Mouse (Mus musculus) cerebellum, adult 9-11 months (tissue): ENCODE data around the gene Nrxn3.
A peak's percentile ranks its signal among the peaks of the same experiment; 100 is the strongest.

Source experiments
- DNase-seq: peaks from one replicate; pipeline ENCODE4 v3.0.0; 2022

The Nrxn3 gene

DNA sequence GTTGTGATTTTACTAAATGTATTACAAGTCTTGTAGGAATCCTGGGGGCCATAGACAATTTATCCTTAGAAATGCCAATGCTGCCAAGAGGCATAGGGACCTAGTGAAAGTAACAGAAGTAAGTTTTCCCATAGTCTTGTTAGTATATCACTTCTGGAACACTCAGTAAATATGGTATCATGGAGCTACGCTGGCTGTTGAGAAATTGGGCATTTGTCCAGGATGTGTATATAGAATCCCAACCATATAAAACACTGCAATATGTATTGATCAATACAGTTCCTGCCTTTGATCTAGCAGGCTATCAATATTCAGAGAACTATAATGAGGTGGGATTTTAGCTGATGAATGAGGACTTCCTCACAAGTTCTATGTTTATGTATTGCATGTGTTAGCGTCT, 1107.3 kb downstream of the Nrxn3 start:
- no peak for DNase-seq

DNA sequence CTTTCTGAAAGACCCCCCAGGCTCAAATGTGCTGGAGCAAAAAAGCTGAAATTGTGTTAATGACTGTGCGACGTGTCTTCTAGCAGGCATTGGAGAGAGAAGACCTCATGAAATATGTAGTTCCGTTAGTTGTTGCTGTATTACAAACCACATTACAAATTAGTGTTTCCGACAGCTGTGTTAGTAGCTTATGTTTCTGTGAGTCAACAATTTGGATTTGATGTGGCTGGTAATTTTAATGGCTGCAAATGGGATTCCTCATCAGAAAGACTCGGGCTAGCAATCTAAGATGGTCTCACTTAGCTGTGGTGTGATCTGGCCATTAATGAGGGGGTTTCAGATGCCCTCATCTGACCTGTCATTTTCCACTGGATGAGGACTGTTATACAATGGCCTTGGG, 1107.7 kb downstream of the Nrxn3 start:
- DNase-seq: no peak

DNA sequence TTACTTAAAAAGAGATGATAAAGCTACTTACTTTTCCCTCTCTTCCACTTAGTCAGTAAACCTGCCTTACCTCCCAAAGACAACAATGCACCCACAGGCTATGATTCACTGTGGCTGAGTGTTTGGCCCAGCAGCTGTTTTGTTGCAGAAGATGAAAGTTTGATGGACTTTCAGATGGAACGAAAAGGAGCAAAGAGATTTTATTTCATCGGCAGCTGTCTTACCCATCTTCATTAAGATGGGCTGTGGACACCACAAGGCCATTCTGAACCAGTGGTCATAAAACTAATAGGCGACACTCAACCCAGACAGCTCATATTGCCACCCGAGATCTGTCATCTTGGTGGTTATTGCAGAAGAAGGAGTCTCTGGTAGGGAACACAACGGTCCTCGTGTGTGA, 1108.6 kb downstream of the Nrxn3 start:
- no peak for DNase-seq

DNA sequence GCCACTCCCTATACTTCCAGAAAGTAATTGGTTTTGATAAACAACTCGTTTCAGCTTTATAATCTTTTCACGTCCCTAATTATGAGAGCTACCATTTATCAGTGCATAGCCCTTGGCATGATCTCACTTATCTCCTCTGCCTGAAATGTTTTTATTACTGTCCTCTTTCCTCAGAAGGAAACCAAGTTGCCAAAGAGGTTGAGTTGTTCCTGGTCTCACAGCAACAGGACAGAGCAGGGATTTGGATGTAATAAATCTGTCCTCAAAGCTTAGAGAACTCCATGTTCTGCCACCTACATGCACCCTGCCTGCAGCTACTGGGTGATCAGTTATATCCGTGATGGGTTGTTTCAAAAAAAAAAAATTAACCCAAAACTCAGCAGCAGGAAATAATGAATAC, 1113.6 kb downstream of the Nrxn3 start:
- DNase-seq: no peak

DNA sequence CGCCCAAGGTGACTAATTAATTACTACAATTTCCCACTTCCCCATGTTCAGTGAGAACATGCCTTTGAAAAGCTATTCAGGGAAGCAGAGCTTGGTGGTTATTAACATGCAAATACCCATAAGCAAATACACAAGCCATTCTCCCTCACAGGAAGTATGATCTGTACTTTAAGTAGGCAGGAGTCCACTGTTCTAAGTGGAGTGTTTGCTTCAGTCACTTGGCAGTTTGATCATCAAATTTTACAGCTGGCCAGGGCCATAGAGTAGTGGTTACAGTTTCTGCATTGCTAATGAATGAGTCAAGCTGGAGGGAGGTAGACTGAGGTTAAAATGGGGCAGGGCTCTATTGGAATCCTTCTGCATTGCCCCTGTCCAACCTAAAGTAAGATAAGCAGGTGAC, 1120.2 kb downstream of the Nrxn3 start:
- no peak for DNase-seq

DNA sequence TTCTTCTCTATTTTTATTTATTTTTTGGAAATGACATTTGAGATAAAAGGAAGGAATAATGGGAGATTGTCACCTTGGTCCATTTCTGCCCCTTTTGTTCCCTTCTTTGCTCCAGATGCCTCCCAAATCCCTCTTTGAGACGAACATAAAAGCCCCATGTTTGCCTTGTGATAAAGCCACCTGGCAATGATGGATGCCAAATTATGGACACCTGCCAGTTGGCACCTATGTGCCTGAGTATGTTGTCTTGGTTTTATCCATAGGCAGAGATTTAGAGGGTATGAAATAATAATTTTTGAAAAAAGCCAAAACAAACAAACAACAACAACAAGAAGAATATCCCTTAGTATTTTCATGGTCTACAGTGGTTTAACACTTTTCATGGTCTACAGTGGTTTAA, 1125.4 kb downstream of the Nrxn3 start:
- DNase-seq: peak; percentile 82

DNA sequence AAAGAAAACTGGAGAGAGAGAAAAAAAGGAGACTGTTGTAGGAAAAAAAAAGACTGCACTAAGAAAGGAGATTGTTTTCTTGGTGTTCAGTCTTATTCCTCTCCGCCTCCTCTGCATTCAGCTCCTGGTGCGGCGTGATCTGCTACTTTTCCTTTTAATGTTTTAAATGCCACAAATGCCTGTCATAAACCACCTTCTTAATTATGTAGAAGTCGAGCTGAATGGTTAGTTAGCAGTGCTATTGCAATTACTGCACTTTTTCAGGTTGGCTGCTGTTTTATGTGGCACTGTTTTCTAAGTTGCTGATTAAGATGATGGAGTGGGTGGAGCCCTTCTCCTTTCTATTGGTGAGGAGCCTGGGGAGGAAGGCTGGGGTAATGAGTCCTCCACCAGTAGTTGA, 1131.7 kb downstream of the Nrxn3 start:
- DNase-seq: no peak

DNA sequence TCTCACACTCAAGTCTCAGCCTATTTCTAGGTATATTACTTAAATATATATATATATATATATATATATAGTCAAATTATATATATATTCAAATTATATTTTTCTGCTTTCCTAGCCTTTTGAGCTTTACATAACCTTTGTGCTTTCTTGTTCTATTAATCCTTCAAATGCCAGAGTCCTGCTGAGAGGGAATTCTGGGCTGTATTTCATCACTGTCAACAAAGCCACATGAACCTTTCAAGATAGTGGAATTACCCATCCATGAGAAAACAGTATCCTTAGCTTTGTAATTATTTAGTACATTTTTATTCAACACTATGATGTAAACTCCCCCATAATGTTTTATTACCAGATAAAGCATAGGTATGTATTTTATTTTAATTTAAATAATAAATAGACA, 1144.4 kb downstream of the Nrxn3 start:
- peak; percentile 52 for DNase-seq

DNA sequence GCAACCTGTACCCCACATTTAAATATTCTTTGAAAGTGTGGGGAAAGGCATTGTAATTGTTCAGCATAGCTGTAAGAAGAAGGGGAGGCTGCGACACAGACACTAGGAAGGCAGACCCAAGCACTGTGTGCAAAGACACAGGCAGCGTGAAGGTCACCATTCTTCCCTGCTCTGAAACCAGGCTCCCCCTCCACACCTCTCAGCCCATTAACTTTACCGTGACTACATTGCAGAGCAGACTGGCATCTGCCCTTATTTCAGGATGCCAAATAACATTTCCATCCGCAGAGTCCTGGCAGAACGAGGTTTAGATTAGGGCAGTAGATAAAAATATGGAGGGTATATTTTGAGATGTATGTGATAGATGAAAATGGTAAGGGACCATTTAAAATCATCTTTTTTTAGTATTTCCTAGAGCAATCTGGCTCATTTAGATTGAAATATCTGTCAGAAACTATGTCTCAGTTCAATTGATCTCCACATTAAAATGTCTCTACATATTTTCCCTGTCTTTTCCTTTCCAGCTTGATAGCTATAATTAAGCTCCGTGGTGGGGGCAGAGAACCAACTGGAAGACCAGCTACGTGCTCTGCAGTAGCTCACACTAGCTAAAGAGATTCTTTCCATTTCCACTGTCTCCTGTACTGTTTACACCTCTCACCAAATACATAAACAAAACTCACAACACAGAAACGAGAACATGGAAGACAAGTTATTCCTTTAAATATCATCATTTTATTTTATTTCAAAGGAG, 1160.1 kb downstream of the Nrxn3 start:
- DNase-seq: peak; percentile 47

DNA sequence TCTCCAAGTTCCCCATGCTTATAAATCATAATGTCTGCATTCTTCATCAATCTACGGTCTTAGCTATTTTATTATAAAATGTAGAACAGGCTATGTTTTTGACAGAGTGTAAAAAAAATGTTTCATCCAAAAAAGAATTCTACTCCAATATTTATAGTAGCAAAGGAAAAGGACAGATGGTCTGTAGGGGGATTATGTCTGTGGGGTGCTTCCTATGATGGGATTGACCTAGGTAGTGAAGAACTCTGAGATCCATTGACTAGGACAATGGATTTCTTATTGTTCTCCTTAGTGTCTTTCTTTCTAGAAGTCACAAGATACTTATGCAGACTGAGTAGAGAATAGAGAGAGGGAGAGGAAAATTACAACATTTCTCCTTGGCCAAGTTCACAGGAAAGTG, 1161.9 kb downstream of the Nrxn3 start:
- peak; percentile 41 for DNase-seq

DNA sequence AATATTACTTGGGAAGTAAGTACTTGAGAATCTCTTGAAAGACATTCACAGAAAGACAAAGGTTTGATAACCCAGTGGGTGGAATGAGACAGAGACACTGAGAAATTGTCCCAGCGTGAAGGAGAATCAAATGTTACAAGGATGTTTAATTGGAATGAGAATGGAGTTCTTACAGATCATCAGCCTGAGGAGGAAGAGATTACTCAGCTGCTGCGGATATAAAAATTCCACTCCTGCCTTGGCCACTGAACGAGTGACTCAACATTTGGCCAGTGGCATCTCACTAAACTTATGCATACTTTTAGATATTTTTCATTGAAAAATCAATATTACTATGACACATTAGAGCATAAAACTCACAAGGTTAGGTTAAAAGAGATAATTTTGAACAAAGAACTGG, 1166.0 kb downstream of the Nrxn3 start:
- DNase-seq: no peak

DNA sequence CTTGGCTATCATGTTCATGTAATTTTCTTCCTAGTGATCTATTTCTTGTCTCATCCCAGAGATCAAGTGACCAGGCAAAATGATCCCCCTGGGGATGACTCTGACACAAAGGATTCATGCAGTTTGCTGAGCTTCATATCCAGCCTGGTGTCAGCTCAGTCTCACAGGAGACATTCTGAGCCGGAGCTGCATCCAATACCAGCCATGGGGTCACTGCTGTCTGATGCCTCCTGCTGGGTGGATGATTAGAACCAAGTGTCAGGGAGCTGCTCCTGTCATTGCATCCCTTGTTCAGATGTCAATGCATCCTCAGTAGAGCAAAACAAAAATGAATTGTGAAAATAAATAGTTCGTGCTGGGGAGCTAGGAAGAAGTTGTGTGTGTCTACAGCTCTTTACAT, 1174.2 kb downstream of the Nrxn3 start:
- peak; percentile 53 for DNase-seq

DNA sequence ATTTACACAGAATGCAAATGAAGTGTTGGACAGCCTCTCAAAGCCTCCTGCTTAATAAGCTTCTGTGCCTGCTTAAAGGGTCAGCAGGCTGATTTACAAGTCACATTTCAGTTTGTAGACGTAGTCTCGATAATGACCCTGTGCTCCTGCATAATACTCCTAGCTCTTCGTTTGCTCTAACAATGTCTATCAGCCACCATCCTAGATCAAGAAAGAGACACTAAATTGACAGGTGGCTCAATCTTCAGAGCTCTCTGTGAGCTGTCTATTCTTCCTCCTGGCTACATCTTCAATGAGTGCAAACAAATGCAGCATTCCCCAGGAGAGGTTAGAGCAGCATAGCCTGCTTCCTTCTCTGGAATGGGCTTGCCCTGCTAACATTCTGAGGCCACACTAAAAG, 1186.9 kb downstream of the Nrxn3 start:
- no peak for DNase-seq

DNA sequence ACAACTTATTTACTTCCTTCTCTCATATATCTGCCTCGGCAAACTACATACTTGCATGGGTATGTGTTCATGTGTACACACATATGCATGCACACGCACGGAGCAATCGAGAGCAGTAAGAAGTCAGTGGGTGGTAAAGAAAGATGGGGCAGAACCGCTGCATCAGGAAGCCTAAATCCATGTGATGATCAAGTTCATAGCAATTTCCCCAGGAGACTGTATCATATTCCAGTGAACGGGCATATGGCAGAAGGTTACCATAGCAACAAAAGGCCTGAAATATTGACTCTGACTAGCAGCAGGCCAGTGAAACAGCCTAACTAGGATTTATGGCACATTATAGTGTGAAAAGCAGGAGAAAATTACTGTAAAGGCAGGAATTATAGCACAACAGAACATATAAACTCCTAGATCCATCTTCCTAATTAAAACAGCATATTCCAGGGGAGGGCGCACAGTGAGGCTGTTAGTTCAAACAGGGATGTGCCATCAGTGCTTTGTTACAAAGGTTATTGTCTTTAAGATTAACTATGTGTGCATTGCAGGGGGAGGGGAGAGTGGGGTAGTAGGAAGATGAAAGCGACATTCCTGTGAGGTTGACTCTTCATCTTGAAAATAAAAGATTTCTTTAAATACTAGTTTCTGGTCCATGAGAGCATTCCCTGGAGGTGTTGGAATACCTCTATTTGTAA, 1195.6 kb downstream of the Nrxn3 start:
- no peak for DNase-seq

DNA sequence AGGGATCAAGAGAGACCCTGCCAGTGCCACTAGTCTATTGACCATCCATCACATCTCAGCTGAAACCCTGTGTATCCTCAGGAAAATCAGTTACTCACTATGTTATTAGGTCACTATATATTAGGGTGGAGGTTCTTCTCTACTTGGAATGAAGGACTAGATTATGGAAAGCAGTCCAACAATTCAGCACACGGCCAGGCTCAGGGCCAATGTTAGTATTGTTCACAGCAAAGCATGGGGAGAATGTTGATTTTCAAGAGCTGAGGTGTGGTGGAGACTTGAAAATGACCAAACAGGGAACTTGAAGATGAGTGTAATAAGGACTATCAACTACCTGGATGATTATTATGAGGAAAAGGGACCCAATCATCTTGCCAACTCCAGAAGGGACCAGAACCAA, 1209.7 kb downstream of the Nrxn3 start:
- no peak for DNase-seq

DNA sequence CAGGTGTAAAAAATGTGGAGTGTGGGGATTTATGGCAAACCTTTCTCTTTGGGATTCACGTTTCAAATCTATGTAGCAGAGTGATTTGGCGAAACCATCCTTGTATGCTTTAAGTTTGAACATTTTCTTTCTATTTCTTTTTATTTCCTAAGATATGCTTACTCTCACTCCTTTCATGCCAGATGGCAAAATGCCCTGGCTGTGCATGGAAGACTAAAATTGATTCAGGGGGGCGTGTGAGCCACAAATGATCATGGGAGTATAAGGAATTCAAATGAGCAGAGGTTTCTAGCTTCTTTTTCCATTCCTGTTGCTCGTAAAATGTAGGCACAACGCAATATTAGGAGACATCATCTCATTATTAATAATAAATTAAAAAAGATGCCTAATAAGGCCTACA, 1211.0 kb downstream of the Nrxn3 start:
- no peak for DNase-seq

DNA sequence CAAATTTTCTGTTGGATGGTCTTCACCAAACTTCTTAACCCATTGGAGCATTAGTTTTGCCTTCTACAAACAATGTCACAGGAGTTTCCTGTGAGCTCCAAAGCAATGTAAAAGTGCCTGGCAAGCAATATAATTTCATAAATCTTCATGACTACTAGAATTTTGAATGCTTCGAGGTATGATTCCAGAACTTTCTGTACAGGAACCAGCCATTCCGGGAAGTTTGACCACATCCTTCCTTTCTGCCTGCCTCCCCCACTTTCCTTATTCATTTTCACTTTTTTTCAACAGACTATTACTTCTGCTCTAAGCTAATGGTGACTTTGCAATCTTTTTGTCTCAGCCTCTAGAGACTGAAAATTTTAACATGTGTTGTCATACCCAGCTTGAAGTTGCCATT, 1218.1 kb downstream of the Nrxn3 start:
- DNase-seq: no peak

DNA sequence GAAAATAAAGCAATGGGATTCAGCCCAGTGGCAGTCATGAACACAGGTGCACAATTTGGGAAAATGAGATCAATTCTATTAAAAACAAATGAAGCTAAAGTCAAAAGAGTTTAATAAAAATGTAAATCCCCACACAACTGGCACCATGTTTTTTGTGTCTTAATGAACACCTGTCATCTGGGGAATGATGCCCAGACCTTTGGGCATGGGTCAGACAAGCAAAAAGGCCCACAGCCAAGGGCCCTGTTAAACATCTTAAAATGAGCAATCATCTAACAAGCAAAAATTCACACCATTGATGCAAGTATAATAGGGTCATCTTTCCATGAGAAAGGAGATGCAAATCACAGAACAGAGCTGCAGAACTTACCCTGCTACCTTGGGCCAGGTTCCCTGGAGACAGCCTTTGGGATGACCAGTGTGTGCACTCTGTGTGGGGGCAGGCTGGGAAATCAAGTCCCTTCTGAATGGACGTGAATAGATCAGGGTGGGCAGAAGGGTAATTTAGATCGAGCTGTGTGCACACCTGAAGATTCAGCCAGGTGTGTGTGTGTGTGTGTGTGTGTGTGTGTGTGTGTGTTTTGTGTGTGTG, 1223.3 kb downstream of the Nrxn3 start:
- DNase-seq: peak; percentile 48

DNA sequence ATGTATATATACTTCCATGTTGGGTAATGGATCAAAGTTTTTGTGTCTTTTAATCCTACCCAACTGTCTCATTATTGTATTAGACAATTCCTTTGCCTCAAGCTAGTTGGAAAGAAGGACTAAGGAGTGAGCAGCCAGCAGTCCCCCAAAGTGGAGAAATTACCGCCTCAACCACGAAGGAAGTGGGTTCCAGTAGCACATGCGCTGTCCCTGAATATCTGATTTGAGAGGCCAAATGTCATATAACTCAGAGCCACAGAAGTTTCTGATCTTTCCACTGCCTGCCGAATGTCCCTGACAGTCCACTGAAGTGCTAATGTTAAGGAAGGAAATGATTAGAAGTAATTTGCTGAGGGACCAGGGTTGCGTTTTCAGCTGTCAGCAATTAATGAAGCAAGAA, 1223.8 kb downstream of the Nrxn3 start:
- DNase-seq: no peak

DNA sequence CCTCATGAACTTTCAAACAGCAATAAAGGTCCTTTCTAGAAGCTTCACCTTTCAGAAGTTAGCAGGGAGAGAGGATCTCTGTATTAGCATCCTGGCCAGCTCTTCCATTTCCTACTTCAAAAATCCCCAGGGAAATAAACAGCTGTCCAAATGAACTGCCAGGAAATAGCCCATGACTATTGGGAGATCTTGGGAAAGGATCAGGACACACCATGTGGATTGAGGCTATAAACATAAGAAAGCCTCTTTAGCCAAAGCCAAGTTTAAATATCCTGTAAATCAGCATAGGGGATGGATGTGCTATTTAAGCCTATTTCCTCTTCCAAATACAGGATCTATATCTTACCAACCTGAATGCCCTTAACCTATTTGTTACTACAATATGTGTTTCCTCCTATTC, 1230.6 kb downstream of the Nrxn3 start:
- DNase-seq: no peak

DNA sequence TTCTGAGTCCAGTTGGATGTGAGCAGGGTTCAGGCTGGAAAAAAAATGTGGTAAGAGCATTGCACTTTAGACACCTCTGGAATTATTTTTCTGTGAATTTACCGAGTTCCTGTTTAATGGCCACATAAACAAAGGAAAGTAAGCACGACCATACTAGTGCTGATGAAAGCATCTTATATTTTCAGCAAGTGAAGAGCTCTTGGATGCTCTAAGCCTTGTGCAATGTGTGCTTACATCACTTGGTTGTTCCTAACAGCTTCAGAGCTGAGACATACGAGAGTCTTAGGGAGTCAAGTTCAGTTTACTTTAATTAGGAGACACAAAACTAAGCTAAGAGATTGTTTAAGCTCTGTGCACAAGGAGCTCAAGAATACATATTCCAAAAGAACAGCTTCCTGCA, 1231.0 kb downstream of the Nrxn3 start:
- DNase-seq: no peak

DNA sequence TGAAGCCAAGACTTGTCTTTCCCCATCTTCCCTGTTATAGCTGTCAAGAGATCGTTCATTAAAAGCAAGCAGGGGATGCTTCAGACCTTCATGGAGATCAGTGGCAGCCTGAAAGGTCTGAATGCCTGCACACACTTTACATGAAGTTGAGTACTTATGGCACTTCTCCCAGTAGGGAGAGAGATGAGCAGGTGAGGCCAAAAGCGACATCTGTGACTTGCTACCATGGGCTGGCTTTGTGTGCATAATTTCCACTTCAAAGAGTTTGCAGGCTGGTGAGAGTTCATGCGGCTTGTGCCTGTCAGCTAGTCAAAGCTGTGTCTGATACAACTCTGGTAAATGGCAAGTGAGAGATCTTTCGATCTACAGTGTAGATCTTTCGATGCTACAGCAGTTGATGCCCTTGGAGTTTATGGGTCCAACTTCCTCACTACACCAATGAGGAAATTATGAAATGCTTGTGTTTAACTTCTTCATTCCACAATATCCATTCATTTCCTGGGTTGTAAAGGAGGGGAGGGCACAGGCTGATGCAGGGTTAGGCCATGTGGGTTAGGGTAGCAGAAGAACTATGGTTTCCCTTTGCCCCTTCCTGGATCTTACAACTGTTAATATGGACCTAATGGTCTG, 1231.9 kb downstream of the Nrxn3 start:
- DNase-seq: peak; percentile 89

DNA sequence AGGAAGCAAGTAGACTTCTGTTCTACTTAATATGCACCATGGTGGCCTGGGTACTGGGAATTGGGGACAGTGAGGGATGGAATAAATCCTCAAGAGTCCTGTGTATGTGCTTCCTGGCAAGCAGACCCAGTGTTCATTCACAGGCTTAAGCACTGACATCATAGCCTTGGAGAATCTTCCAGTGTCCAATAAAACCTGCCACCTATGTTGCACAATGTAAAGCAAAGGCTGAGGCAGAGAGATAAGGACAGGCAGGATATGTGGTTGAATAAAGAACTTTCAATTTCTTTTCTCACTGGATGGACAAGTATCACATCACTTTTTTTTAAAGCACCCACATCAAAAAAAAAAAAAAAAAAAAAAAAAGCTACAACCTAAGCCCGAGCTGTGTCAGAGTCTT, 1240.4 kb downstream of the Nrxn3 start:
- DNase-seq: no peak

DNA sequence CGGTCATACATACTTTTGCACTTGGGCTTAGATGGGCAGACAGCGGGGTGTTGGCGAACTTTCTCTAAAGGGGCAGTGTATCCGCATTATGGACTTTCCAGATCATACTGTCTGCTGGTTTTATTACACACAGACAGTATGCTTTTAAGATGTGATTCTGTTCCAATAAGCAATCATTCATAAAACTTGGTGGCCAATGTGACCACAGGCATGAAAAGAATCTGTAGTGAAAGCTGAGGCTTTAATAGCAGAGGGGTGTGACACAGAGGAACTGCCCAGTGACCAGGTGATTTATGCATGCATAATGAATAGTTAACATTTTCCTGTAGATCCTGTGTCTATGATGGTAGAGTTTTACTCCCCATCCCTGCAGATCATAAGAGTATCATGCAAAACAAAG, 1254.0 kb downstream of the Nrxn3 start:
- DNase-seq: no peak
